Mouse (Mus musculus): ENCODE results near the gene Prlh.

DNA sequence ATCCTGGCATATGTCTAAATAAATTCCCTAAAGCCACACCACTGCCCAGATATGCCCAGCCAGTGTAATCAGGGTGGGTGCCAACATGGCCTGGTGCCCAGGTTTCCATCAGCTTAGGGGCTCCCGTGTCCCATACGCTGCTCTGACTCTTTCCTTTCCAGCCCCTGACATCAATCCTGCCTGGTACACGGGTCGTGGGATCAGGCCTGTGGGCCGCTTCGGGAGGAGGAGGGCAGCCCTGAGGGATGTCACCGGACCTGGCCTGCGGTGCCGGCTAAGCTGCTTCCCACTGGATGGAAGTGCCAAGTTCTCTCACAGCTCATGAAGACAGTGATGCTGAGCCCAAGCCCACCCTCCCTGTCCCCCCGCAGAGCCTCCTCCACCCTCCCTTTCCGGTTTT is 780 bp downstream of the Prlh start:
- no peak for TF ChIP-seq CTCF (IDR thresholded peaks at IDR 0.05)
- no peak for TF ChIP-seq POLR2A (IDR thresholded peaks at IDR 0.05; ENCODE audit: insufficient read depth, low read depth, low read length)
- TF ChIP-seq EP300 (IDR thresholded peaks at IDR 0.05; ENCODE audit: insufficient read depth, low read depth, low read length) = no peak
